In the genomic region with DNA sequence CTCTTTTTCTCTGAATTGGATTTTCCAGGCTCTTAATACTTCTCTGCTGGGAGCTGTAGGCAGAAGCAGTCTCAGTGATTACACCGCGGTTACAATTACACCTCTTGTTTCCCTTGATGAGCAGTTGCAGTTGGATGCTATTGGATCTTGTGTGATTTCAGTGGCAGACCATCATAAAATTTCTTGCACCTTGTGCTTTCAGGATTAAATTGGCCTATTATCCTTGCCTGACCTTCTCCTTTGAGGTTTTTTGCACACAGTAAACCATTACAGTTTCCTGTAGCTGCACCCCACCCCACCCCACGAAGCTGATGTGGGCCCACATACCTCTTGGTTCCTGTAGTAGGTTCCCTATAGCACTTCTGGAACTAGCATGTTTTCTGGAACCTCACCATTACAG, we compare ENCODE assay signal across 8 mouse cellular contexts. TPM values are rescaled to one million over a fixed set of nuclear protein-coding genes. Genes with fewer than 3 reads are reported as not detected.
DNase-seq lines count a peak whose midpoint lies in the region; ATAC-seq lines count a peak whose summit lies in the region.

No protein-coding gene starts in this region.

- ATAC-seq in granulocyte monocyte progenitor cell, adult 5-6 weeks (replicated peaks; ENCODE audit: poor library complexity, severe bottlenecking): peak; percentile 43
- no peak for ATAC-seq in kidney, embryonic 16.5 days (ENCODE audit: low FRiP score, low TSS enrichment)
- ATAC-seq in midbrain, embryonic 15.5 days (replicated peaks): peak; percentile 3; the same call in 1 of the 2 replicates

- peaks cover 8% of the 10 kb centered on the region; the same call in 1 of the 2 replicates for H3K4me1 ChIP-seq in kidney, embryonic 16.5 days (ENCODE audit: insufficient read depth, low read length)
- peaks cover 18% of the 10 kb centered on the region; the same call in 1 of the 2 replicates for H3K4me1 ChIP-seq in midbrain, embryonic 15.5 days

- no peaks in the 10 kb centered on the region for H3K36me3 ChIP-seq in kidney, embryonic 16.5 days (ENCODE audit: insufficient read depth, low read length)
- H3K36me3 ChIP-seq in midbrain, embryonic 15.5 days (replicated peaks): no peaks in the 10 kb centered on the region

- no peaks in the 10 kb centered on the region for H3K27me3 ChIP-seq in kidney, embryonic 16.5 days (ENCODE audit: insufficient read depth, low read length)
- H3K27me3 ChIP-seq in midbrain, embryonic 15.5 days (replicated peaks): 0 out of 2 replicates have a peak, but pooled peaks cover 4% of the 10 kb centered on the region

- H3K4me3 ChIP-seq in kidney, embryonic 16.5 days (ENCODE audit: low read length): peak overlapping the region; percentile 74
- peak overlapping the region; percentile 44 for H3K4me3 ChIP-seq in midbrain, embryonic 15.5 days

- peak overlapping the region; percentile 90; the same call in 1 of the 2 replicates for H3K27ac ChIP-seq in kidney, embryonic 16.5 days (ENCODE audit: low read length)
- H3K27ac ChIP-seq in midbrain, embryonic 15.5 days: peak overlapping the region; percentile 65; the same call in 1 of the 2 replicates

- DNase-seq in adrenal gland, adult (ENCODE audit: inconsistent age in 2 of 2, low spot score in 1 of 2): peak; percentile 3 to 53
- no peak for DNase-seq in adrenal gland, postnatal 10 days
- DNase-seq in T-cell, adult 2 months (ENCODE audit: low spot score): peak; percentile 10
- no peak for DNase-seq in spleen, postnatal 10 days (ENCODE audit: low spot score in 2 of 2)
- no peak for DNase-seq in yolk sac, embryonic 10.5 days (ENCODE audit: low spot score)

- H3K9me3 ChIP-seq in kidney, embryonic 16.5 days (ENCODE audit: low read length): no peaks in the 10 kb centered on the region
- H3K9me3 ChIP-seq in midbrain, embryonic 15.5 days: no peaks in the 10 kb centered on the region

- peak overlapping the region; percentile 85 for H3K9ac ChIP-seq in kidney, embryonic 16.5 days (replicated peaks; ENCODE audit: low read length)
- peak overlapping the region; percentile 44; the same call in 1 of the 2 replicates for H3K9ac ChIP-seq in midbrain, embryonic 15.5 days

- peak overlapping the region; percentile 82 for H3K4me2 ChIP-seq in kidney, embryonic 16.5 days (replicated peaks; ENCODE audit: low read depth, low read length)
- H3K4me2 ChIP-seq in midbrain, embryonic 15.5 days: peak overlapping the region; percentile 86

- whole genome bisulfite sequencing in kidney, embryonic 16.5 days: 9% methylated on average over 3 of the region's 3 CpGs
- 11% methylated on average over 3 of the region's 3 CpGs for WGBS in midbrain, embryonic 15.5 days

RNA-seq across cellular contexts. Expression of gene Wls, which starts 2.0 kb away (rescaled TPM):
- total RNA-seq in adrenal gland, postnatal 10 days (2021): 10 to 100 TPM; 42.5 to 46.5 TPM
- total RNA-seq in granulocyte monocyte progenitor cell, adult 5-6 weeks (2014; fragmentation: Nextera tagmentation): 82.5 and 84.1 TPM in 2 replicates
- total RNA-seq in granulocyte monocyte progenitor cell, adult 5-6 weeks (2017): 70.5 and 91.4 TPM in 2 replicates
- 138 and 147 TPM in 2 replicates for polyA plus RNA-seq in kidney, embryonic 16.5 days (2015; fragmentation: Nextera tagmentation; extraction: Ambion mirVana)
- 80.8 and 81.9 TPM in 2 replicates for polyA plus RNA-seq in midbrain, embryonic 15.5 days (2015; fragmentation: Nextera tagmentation; extraction: Ambion mirVana)

Comparison
In these comparisons a context has a peak if more than half of its experiments do, and no peak if none do; other contexts are left out.
1. DNase-seq: peak in adrenal gland, adult (2 of 2) and T-cell, adult 2 months (single experiment); none in adrenal gland, postnatal 10 days (single experiment), spleen, postnatal 10 days (0 of 2) and yolk sac, embryonic 10.5 days (single experiment).